Mouse (Mus musculus) gastrocnemius, adult 18-20 months (tissue): ENCODE data around the gene Mrps24. TPM values are rescaled to one million over a fixed set of nuclear protein-coding genes. Genes with fewer than 3 reads are reported as not detected.

Experiments used
- DNase-seq: peaks from one replicate; pipeline ENCODE4 v3.0.0; 2021; ENCODE audit warnings: low spot score
- total RNA-seq, 2 experiments: library from RNA; stranded (reverse); gene quantifications; 2 replicates each; pipeline ENCODE4 v1.2.3; 2021

Mrps24 gene
- total RNA-seq, 2 experiments from 2014 or later, result 95.5 to 103 TPM

DNA sequence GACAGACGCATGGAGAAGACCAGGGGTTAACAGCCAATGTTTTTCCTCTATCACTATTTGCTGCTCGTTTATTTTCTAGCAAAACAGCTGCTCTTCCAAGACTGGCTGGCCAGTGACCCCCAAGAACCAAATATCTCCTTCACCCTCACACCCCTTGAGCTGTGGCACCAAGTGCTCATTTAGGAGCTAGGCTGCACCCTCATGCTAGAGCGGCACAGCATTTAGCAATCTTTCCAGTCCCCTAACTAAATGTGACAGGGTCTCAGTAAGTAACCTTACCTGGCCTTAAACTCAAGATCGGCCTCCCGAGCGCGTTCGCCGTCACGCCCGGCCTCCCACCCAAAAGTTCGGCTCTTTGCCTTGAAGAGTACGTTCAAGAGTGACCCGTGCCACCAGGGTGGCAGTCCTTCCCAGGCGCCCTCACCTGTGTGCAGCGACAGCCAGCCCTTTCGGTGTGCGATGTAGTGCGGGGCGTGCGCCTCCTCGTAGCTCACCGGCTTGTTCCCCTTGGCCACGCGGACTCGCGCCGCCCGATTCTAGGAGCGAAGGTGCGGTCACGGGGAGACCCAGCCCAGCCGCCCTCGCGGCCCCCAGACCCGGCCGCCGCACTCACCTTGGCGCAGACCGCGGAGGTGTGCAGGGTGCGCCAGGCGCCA lies 8.5 kb downstream of the Mrps24 start:
- no peak for DNase-seq

- DNase-seq, result no peak
Observed at GRCm38 (mm10) chr11:5705972-5706371, 9.5 kb downstream of the Mrps24 start.

DNA sequence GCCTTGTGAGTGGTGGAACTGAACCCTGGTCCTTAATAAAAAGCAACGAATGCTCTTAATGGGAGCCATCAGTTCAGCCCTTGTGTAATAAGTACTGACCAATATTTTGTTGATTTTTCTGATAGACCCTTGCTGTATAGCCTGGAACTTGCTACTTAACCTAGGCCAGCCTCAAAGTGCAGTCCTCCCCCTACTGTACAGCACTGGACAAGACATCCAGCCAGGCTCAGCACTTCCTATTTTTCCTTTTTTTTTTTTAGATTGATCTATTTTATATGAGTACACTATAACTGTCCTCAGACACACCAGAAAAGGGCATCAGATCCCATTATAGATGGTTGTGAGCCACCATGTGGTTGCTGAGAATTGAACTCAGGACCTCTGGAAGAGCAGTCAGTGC lies 12.1 kb downstream of the Mrps24 start:
- no peak for DNase-seq

GRCm38 (mm10) chr11:5702957-5703332 lies 12.5 kb downstream of the Mrps24 start:
- no peak for DNase-seq

GRCm38 (mm10) chr11:5702271-5702956 lies 13.1 kb downstream of the Mrps24 start:
- DNase-seq, result no peak

GRCm38 (mm10) chr11:5701821-5702220 lies 13.7 kb downstream of the Mrps24 start:
- DNase-seq, result no peak

GRCm38 (mm10) chr11:5701300-5701699 lies 14.2 kb downstream of the Mrps24 start:
- no peak for DNase-seq

- DNase-seq, result no peak
Observed at GRCm38 (mm10) chr11:5700808-5701207, 14.7 kb downstream of the Mrps24 start.

DNA sequence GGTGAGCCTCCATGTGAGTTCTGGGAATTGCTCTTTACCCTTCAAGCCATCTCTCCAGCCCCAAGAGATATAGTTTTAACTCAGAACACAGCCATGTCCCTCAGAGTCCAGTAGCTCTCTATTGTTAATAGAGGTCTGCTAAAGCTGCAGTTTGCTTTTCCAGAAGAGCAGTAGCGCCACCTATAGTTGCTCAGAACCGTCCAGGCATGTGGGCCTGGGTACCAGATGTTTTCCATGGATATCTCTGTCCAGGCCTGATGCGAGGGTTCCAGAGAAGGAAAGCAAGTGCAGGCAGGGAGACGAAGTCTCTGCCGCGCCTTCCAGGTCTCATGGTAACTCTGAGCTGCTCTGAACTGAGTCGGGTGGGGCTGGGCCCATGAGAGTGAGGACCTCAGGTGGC lies 23.7 kb downstream of the Mrps24 start:
- DNase-seq, result peak; percentile 33

GRCm38 (mm10) chr11:5684283-5684682 lies 31.2 kb downstream of the Mrps24 start:
- no peak for DNase-seq

GRCm38 (mm10) chr11:5682541-5682940 lies 32.9 kb downstream of the Mrps24 start:
- no peak for DNase-seq

Other genes starting within 250 kb of the Mrps24 start
- 10 to 100 TPM; 64.1 to 66.8 TPM for gene Xbp1, start 195.0 kb downstream of the Mrps24 start, total RNA-seq
- 10 to 100 TPM; 22.0 to 24.7 TPM for gene Ccdc117, start 173.5 kb downstream of the Mrps24 start, total RNA-seq
- not detected for gene Ankrd36, start 146.0 kb downstream of the Mrps24 start, total RNA-seq
- gene Urgcp, start 46.7 kb upstream of the Mrps24 start, total RNA-seq, result 10 to 100 TPM; 38.8 to 48.7 TPM
- 10 to 100 TPM; 11.1 to 12.7 TPM for gene Dbnl, start 72.8 kb upstream of the Mrps24 start, total RNA-seq
- 1,000 to 10,000 TPM; 2,496 to 2,633 TPM for gene Pgam2, start 88.1 kb upstream of the Mrps24 start, total RNA-seq
- 1 to 10 TPM; 2.0 to 2.3 TPM for gene Polm, start 122.3 kb upstream of the Mrps24 start, total RNA-seq
- 10 to 100 TPM; 61.2 to 83.6 TPM for gene Aebp1, start 146.3 kb upstream of the Mrps24 start, total RNA-seq
- gene Pold2, start 162.6 kb upstream of the Mrps24 start, total RNA-seq, result 10 to 100 TPM; 44.5 to 45.6 TPM
- gene Myl7, start 183.1 kb upstream of the Mrps24 start, total RNA-seq, result not detected
- 1 to 10 TPM; 2.0 to 3.3 TPM for gene Gck, start 234.4 kb upstream of the Mrps24 start, total RNA-seq
- gene Ykt6, start 240.0 kb upstream of the Mrps24 start, total RNA-seq, result 10 to 100 TPM; 37.0 to 44.9 TPM